Mouse (Mus musculus) liver, postnatal 0 days (tissue): Measurements from ENCODE around the gene Gm45837.

Experiments used
- CTCF ChIP-seq: sonication (generic); IDR thresholded peaks from 2 replicates; pipeline ENCODE4 v1.5.1; 2016; ENCODE audit warnings: antibody characterized with exemption, low read depth
- EP300 ChIP-seq: IDR thresholded peaks from 2 replicates; pipeline ENCODE4 v1.6.1; 2016; ENCODE audit warnings: antibody characterized with exemption, low read depth, mild to moderate bottlenecking

GRCm38 (mm10) chr7:101465850-101466580 lies 55.3 kb downstream of the Gm45837 start:
- TF ChIP-seq CTCF = no peak
- TF ChIP-seq EP300 = no peak
